Mouse (Mus musculus) ES-Bruce4 (cell line): ENCODE data around the gene Cpeb2.

Experiments
- CTCF ChIP-seq: IDR thresholded peaks from one replicate; pipeline ENCODE4 v1.8.1; 2011; ENCODE audit warnings: low read depth, low read length
- EP300 ChIP-seq: IDR thresholded peaks from 2 replicates; pipeline ENCODE4 v1.6.1; 2011; ENCODE audit warnings: low read depth, low read length; ENCODE audit not compliant: insufficient read depth
- POLR2A ChIP-seq: IDR thresholded peaks from one replicate; pipeline ENCODE4 v1.8.1; 2011; ENCODE audit warnings: low read length; ENCODE audit not compliant: insufficient read depth

DNA sequence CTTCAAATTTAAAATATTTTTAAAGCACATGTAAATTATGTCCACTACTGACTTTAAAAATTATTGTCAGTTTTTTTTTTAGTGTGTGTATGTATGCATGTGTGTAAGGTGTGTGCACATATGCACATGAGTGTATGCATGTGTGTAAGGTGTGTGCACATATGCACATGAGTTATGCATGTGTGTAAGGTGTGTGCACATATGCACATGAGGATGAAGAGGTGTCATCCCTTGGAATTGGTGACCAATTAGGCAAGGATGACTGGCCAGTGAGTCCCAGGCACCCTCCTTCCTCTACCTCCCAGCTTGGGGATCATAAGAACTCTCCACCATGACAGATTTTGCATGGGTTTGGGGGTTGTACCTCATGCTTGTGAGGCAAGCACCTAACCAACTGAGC is 7.8 kb downstream of the Cpeb2 start:
- TF ChIP-seq CTCF (no peak), EP300 (no peak), POLR2A (no peak)
